Mouse (Mus musculus): ENCODE results near the gene Zer1. TPM values are rescaled to one million over a fixed set of nuclear protein-coding genes. Genes with fewer than 3 reads are reported as not detected.
"Not testable (repeated sequence)": the region's sequence is repeated elsewhere in the genome, so short reads cannot be mapped to it uniquely, and the experiment has no call there.

The Zer1 gene
- total RNA-seq, 1 experiment from 2014 or later, result 46.3 TPM

GRCm38 (mm10) chr2:30061215-30062166 is 62.9 kb downstream of the Zer1 start:
- no peak for ATAC-seq (ENCODE audit: extremely low read depth, insufficient number of reproducible peaks, low FRiP score, poor library complexity, severe bottlenecking)

- no peak for ATAC-seq (ENCODE audit: extremely low read depth, insufficient number of reproducible peaks, low FRiP score, poor library complexity, severe bottlenecking)
Observed at GRCm38 (mm10) chr2:30058418-30058817, 66.0 kb downstream of the Zer1 start.

GRCm38 (mm10) chr2:30057223-30057904 is 67.0 kb downstream of the Zer1 start, which contains the start of gene Set:
Gene Set (plus strand): TSS chr2:30057378.
- no peak for ATAC-seq (ENCODE audit: extremely low read depth, insufficient number of reproducible peaks, low FRiP score, poor library complexity, severe bottlenecking)

- ATAC-seq (ENCODE audit: extremely low read depth, insufficient number of reproducible peaks, low FRiP score, poor library complexity, severe bottlenecking), result no peak
Observed at GRCm38 (mm10) chr2:30056736-30057135, 67.6 kb downstream of the Zer1 start.

GRCm38 (mm10) chr2:30055310-30055709 is 69.1 kb downstream of the Zer1 start:
- ATAC-seq (ENCODE audit: extremely low read depth, insufficient number of reproducible peaks, low FRiP score, poor library complexity, severe bottlenecking), result not testable (repeated sequence)

- ATAC-seq (ENCODE audit: extremely low read depth, insufficient number of reproducible peaks, low FRiP score, poor library complexity, severe bottlenecking), result peak; percentile 41; the same call in 1 of the 2 replicates
Observed at GRCm38 (mm10) chr2:30051992-30052761, 72.2 kb downstream of the Zer1 start.

GRCm38 (mm10) chr2:30049831-30050230 is 74.6 kb downstream of the Zer1 start:
- no peak for ATAC-seq (ENCODE audit: extremely low read depth, insufficient number of reproducible peaks, low FRiP score, poor library complexity, severe bottlenecking)

GRCm38 (mm10) chr2:30048699-30049388 is 75.5 kb downstream of the Zer1 start, which contains the start of gene Wdr34:
Gene Wdr34 (minus strand): TSS chr2:30048881.
- peak; percentile 91 for ATAC-seq (ENCODE audit: extremely low read depth, insufficient number of reproducible peaks, low FRiP score, poor library complexity, severe bottlenecking)

- no peak for ATAC-seq (ENCODE audit: extremely low read depth, insufficient number of reproducible peaks, low FRiP score, poor library complexity, severe bottlenecking)
Observed at GRCm38 (mm10) chr2:30048101-30048501, 76.3 kb downstream of the Zer1 start.

Other genes starting within 250 kb of the Zer1 start
- 78.0 and 84.3 TPM in 2 replicates for gene Odf2, start 235.4 kb downstream of the Zer1 start, total RNA-seq (2017)
- gene Gle1, start 189.2 kb downstream of the Zer1 start, total RNA-seq (2017), result 73.9 and 79.8 TPM in 2 replicates
- 259 and 285 TPM in 2 replicates for gene Sptan1, start 159.0 kb downstream of the Zer1 start, total RNA-seq (2017)
- 0.70 and 0.86 TPM in 2 replicates for gene Wdr34, start 75.7 kb downstream of the Zer1 start, total RNA-seq (2017)
- 313 and 345 TPM in 2 replicates for gene Set, start 67.2 kb downstream of the Zer1 start, total RNA-seq (2017)
- gene Pkn3, start 46.9 kb downstream of the Zer1 start, total RNA-seq (2017), result 1.0 and 1.8 TPM in 2 replicates
- 10.1 and 11.2 TPM in 2 replicates for gene Zdhhc12, start 30.9 kb downstream of the Zer1 start, total RNA-seq (2017)
- 40.9 and 50.9 TPM in 2 replicates for gene Tbc1d13, start 9.2 kb upstream of the Zer1 start, total RNA-seq (2017)
- gene Endog, start 46.9 kb upstream of the Zer1 start, total RNA-seq (2017), result 1.3 and 3.9 TPM in 2 replicates
- 8.3 and 15.7 TPM in 2 replicates for gene Spout1, start 53.9 kb upstream of the Zer1 start, total RNA-seq (2017)
- 7.1 and 7.5 TPM in 2 replicates for gene Kyat1, start 81.3 kb upstream of the Zer1 start, total RNA-seq (2017)
- gene Lrrc8a, start 113.1 kb upstream of the Zer1 start, total RNA-seq (2017), result 20.7 and 22.5 TPM in 2 replicates
- gene Gm28035, start 116.0 kb upstream of the Zer1 start, total RNA-seq (2017), result 2.0 and 2.9 TPM in 2 replicates
- 3.8 and 6.0 TPM in 2 replicates for gene Phyhd1, start 141.6 kb upstream of the Zer1 start, total RNA-seq (2017)
- gene Gm28038, start 156.5 kb upstream of the Zer1 start, total RNA-seq (2017), result not detected in 2 replicates
- 9.0 and 10.3 TPM in 2 replicates for gene Dolk, start 161.7 kb upstream of the Zer1 start, total RNA-seq (2017)
- 14.6 and 14.8 TPM in 2 replicates for gene Nup188, start 161.8 kb upstream of the Zer1 start, total RNA-seq (2017)
- gene Sh3glb2, start 234.8 kb upstream of the Zer1 start, total RNA-seq (2017), result 39.0 and 44.3 TPM in 2 replicates
- gene Miga2, start 239.6 kb upstream of the Zer1 start, total RNA-seq (2017), result 6.0 and 11.2 TPM in 2 replicates

Measured in neutrophil, adult 5-6 weeks (primary cell).